Mouse (Mus musculus) left cerebral cortex, postnatal 10 days (tissue): ENCODE measurements around the gene Vmn1r116. TPM values are rescaled to one million over a fixed set of nuclear protein-coding genes. Genes with fewer than 3 reads are reported as not detected.
"Not testable (repeated sequence)": the region's sequence is repeated elsewhere in the genome, so short reads cannot be mapped to it uniquely, and the experiment has no call there.

Experiments used
- DNase-seq, 2 experiments: peaks; one replicate each; pipeline ENCODE4 v3.0.0; 2021 to 2022; ENCODE audit warnings: low spot score in 2 of 2, mixed read lengths in 1 of 2; ENCODE audit errors: extremely low spot score in 1 of 2
- intact Hi-C: fragments of 180-260 bp; cut with DNase I; formaldehyde crosslinking; loops from one replicate; pipeline ENCODE4 v1.15.1; 2025
- total RNA-seq, 2 experiments: library from RNA; stranded (reverse); gene quantifications; 2 replicates each; pipeline ENCODE4 v1.2.3; 2021

Vmn1r116 gene
- not detected for total RNA-seq

- DNase-seq, intact Hi-C loops: not testable (repeated sequence)
Measured at GRCm38 (mm10) chr7:20871956-20872355, at the start of gene Vmn1r116. Gene Vmn1r116, plus strand, starts transcription at chr7:20872256.

GRCm38 (mm10) chr7:20844885-20845284, 27.2 kb upstream of the Vmn1r116 start, which contains the start of gene Vmn1r115:
Gene Vmn1r115, minus strand, starts transcription at chr7:20844985.
- intact Hi-C loops, DNase-seq: not testable (repeated sequence)

- DNase-seq, intact Hi-C loops: not testable (repeated sequence)
Measured at GRCm38 (mm10) chr7:20884021-20884420, 12.0 kb downstream of the Vmn1r116 start, which contains the start of gene Vmn1r117. Gene Vmn1r117, minus strand, starts transcription at chr7:20884121.

DNA sequence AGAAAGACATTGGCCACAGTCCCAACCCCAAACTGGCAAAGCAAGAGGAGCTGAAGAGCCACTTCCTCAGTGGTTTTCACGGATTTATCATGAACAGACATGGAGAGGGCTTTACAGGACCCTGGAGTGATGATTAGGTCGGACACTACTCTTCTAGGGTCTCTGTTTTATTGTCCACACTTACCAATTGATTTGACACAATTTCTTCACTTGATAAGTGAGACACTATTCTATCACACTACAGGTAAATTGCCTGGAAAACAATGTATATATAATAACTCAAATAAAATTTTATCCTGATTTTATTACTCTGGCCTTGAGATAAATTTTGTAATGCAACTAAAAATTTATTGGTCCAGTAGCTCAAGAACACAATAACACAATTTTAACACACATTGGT, 40.2 kb downstream of the Vmn1r116 start, which contains the start of gene Vmn1r118:
TSS of gene Vmn1r118 (minus strand) at position 101 of the 400 bp plus-strand sequence.
- intact Hi-C loops = not testable (repeated sequence)

More for the DNA sequence above, 40.2 kb downstream of the Vmn1r116 start, which contains the start of gene Vmn1r118:
- DNase-seq = not testable (repeated sequence)

Other genes starting within 250 kb of the Vmn1r116 start
- gene Vmn1r107, start 203.3 kb upstream of the Vmn1r116 start, total RNA-seq = not detected
- gene Vmn1r111, start 169.0 kb upstream of the Vmn1r116 start, total RNA-seq = not detected
- not detected for gene Gm10668, start 141.6 kb upstream of the Vmn1r116 start, total RNA-seq
- not detected for gene Vmn1r112, start 101.1 kb upstream of the Vmn1r116 start, total RNA-seq
- gene Vmn1r113, start 85.0 kb upstream of the Vmn1r116 start, total RNA-seq = not detected
- gene Vmn1r114, start 60.1 kb upstream of the Vmn1r116 start, total RNA-seq = not detected
- not detected for gene Vmn1r115, start 27.3 kb upstream of the Vmn1r116 start, total RNA-seq
- not detected for gene Vmn1r117, start 11.9 kb downstream of the Vmn1r116 start, total RNA-seq
- not detected for gene Vmn1r118, start 40.1 kb downstream of the Vmn1r116 start, total RNA-seq
- not detected for gene Vmn1r119, start 140.2 kb downstream of the Vmn1r116 start, total RNA-seq
- not detected for gene Vmn1r120, start 181.5 kb downstream of the Vmn1r116 start, total RNA-seq
- not detected for gene Vmn1r121, start 226.3 kb downstream of the Vmn1r116 start, total RNA-seq